Mouse (Mus musculus): Measurements from ENCODE around the gene Trim56.

Gene Trim56

GRCm38 (mm10) chr5:137074191-137074651 is 41.8 kb downstream of the Trim56 start:
- DNase-seq: no peak

GRCm38 (mm10) chr5:137073141-137073540 is 42.9 kb downstream of the Trim56 start:
- DNase-seq: no peak

GRCm38 (mm10) chr5:137072079-137072960 is 43.7 kb downstream of the Trim56 start, which contains the start of gene Serpine1:
Gene Serpine1 (minus strand): TSS chr5:137072268.
- peak; percentile 48 for DNase-seq

GRCm38 (mm10) chr5:137070881-137071605 is 45.0 kb downstream of the Trim56 start:
- no peak for DNase-seq

- DNase-seq: no peak
Measured at GRCm38 (mm10) chr5:137068711-137069110, 47.3 kb downstream of the Trim56 start.

- DNase-seq: no peak
Measured at GRCm38 (mm10) chr5:137065923-137066322, 50.1 kb downstream of the Trim56 start.

GRCm38 (mm10) chr5:137065454-137065853 is 50.6 kb downstream of the Trim56 start:
- no peak for DNase-seq

- no peak for DNase-seq
Measured at GRCm38 (mm10) chr5:137062601-137063000, 53.4 kb downstream of the Trim56 start.

GRCm38 (mm10) chr5:137061809-137062481 is 54.1 kb downstream of the Trim56 start:
- DNase-seq: peak; percentile 32

All from retina, postnatal 1 day (tissue).